Mouse (Mus musculus) kidney, adult 2 months (tissue): Measurements from ENCODE around the gene Scrn1.

ENCODE experiments used
- CTCF ChIP-seq: fragments of 200-500 bp; conservative IDR thresholded peaks from 2 replicates; pipeline ENCODE4 v1.5.1; 2011; ENCODE audit warnings: low read depth, mild to moderate bottlenecking, control low read depth, low read length, moderate library complexity, mixed read lengths; ENCODE audit not compliant: insufficient read depth, insufficient read length
- POLR2A ChIP-seq: fragments of 200-500 bp; IDR thresholded peaks from one replicate; pipeline ENCODE4 v1.6.1; 2011; ENCODE audit warnings: low read depth, low read length, control low read depth

DNA sequence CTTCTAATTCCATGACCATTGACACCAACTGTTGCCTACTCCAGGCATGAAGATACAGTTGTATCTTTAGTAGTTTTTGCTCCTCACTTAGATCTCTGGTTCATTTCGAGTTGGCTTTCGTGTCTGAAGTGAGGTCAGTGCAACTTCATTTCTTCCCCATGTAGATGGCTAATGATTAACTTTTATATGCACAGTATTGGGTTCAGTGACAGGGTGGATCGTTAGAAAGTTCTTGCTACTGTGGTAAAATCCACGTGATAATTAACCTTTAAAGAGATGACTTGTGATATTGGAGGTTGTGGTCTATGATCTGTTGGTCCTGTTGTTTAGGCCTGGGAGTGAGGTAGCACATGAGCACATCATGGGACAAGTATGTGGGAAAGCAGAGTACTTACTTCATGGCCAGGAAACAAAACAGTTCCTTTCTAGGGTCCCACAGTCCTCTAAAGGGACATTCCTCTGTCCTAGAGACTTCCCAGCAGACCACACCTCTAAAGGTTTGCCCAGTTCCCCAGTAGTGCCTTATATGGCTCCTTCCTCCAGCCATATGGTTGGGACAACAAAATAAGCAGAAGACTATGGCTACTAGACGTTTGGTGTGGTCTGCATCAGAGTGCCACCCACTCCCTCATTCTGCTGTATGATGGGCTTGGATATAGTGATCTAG, 34.5 kb upstream of the Scrn1 start:
- TF ChIP-seq POLR2A = no peak
- TF ChIP-seq CTCF = no peak
